Mouse (Mus musculus) thymus, postnatal 36 days (tissue): ENCODE data around the gene Olfr1504.
"Not testable (repeated sequence)": the region's sequence is repeated elsewhere in the genome, so short reads cannot be mapped to it uniquely, and the experiment has no call there.

Experiments used
- DNase-seq, 2 experiments: peaks; one replicate each; pipeline ENCODE4 v3.0.0; 2022; ENCODE audit warnings: mixed read lengths in 2 of 2

Olfr1504 gene

GRCm38 (mm10) chr19:13897828-13898227 is at the start of gene Olfr1504:
TSS of gene Olfr1504 (minus strand) at chr19:13897928.
- no peak for DNase-seq

GRCm38 (mm10) chr19:13913230-13913629 is 15.5 kb upstream of the Olfr1504 start, which contains the start of gene Olfr1505:
TSS of gene Olfr1505 (plus strand) at chr19:13913530.
- no peak for DNase-seq

GRCm38 (mm10) chr19:13861495-13861894 is 36.2 kb downstream of the Olfr1504 start, which contains the start of gene Olfr1502:
TSS of gene Olfr1502 (plus strand) at chr19:13861795.
- DNase-seq: no peak

- not testable (repeated sequence) for DNase-seq
Measured at GRCm38 (mm10) chr19:13850592-13850991, 47.1 kb downstream of the Olfr1504 start, which contains the start of gene Olfr1501. TSS of gene Olfr1501 (minus strand) at chr19:13850692.
